ENCODE assay signal across 11 mouse cellular contexts in the genomic region with DNA sequence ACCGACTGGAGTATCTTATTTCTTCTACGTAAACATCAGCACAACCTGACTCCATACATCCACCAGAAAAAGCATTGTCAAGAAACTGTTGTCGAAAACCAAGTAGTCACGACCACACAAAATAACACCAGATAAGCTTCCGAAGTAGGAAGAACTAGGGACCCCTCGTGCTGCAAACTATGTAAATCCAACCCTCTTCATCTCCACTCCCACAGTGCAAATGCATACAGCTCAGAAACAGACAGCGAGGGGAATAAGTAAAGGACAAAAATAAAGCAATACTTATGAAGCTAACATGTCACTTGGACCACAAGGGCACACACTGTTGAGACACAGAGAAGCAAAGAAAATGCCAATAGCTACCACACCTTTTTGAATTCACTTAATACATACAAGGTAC. TPM values are rescaled to one million over a fixed set of nuclear protein-coding genes. Genes with fewer than 3 reads are reported as not detected.
A peak's percentile ranks its signal among the peaks of the same experiment; 100 is the strongest.
DNase-seq lines count a peak whose midpoint lies in the region; ATAC-seq and TF ChIP-seq lines count a peak whose summit lies in the region.
"Had no signal": no experiment of that assay in that cellular context is flagged by ENCODE, and none has a peak within 500 bp of the region (broad histone marks: within the 10 kb centered on the region; RNA-seq: fewer than 3 reads in every experiment).

No protein-coding gene starts in this region.

- H3K9ac ChIP-seq in forebrain, embryonic 11.5 days (ENCODE audit: low read length), result no peak overlapping the region
- H3K9ac ChIP-seq in lung, embryonic 14.5 days, result 0 out of 2 replicates have a peak overlapping the region, but pooled peaks have one; percentile 2
- H3K9ac ChIP-seq in intestine, embryonic 15.5 days, result no peak overlapping the region
- no peak overlapping the region for H3K9ac ChIP-seq in stomach, embryonic 15.5 days

- H3K4me3 ChIP-seq in forebrain, embryonic 11.5 days (ENCODE audit: low read depth, low read length), result 0 out of 2 replicates have a peak overlapping the region, but pooled peaks have one; percentile 9
- no peak overlapping the region; the same call in 1 of the 2 replicates for H3K4me3 ChIP-seq in forebrain, embryonic 10.5 days
- peak overlapping the region; percentile 4; the same call in 1 of the 2 replicates for H3K4me3 ChIP-seq in lung, embryonic 14.5 days (ENCODE audit: low read depth, low read length)
- peak overlapping the region; percentile 17 for H3K4me3 ChIP-seq in intestine, embryonic 15.5 days (replicated peaks)
- H3K4me3 ChIP-seq in stomach, embryonic 15.5 days (replicated peaks), result peak overlapping the region; percentile 26

- peak overlapping the region; percentile 16; the same call in 1 of the 2 replicates for H3K4me2 ChIP-seq in forebrain, embryonic 11.5 days (ENCODE audit: low read depth, low read length, severe bottlenecking)
- peak overlapping the region; percentile 83 for H3K4me2 ChIP-seq in lung, embryonic 14.5 days
- H3K4me2 ChIP-seq in intestine, embryonic 15.5 days (replicated peaks), result peak overlapping the region; percentile 77
- H3K4me2 ChIP-seq in stomach, embryonic 15.5 days, result peak overlapping the region; percentile 71

- H3K9me3 ChIP-seq in forebrain, embryonic 11.5 days (ENCODE audit: control insufficient read depth, low read length), result no peaks in the 10 kb centered on the region
- H3K9me3 ChIP-seq in forebrain, embryonic 10.5 days, result no peaks in the 10 kb centered on the region
- no peaks in the 10 kb centered on the region for H3K9me3 ChIP-seq in lung, embryonic 14.5 days (ENCODE audit: low read depth, low read length)
- H3K9me3 ChIP-seq in intestine, embryonic 15.5 days, result no peaks in the 10 kb centered on the region
- no peaks in the 10 kb centered on the region for H3K9me3 ChIP-seq in stomach, embryonic 15.5 days

- no peak for ATAC-seq in forebrain, embryonic 11.5 days (replicated peaks; ENCODE audit: low FRiP score)
- no peak for ATAC-seq in lung, embryonic 14.5 days (ENCODE audit: insufficient read depth)
- ATAC-seq in intestine, embryonic 15.5 days, result no peak
- ATAC-seq in stomach, embryonic 15.5 days (ENCODE audit: insufficient read depth, low FRiP score, low read depth), result no peak
- ATAC-seq: Patski had no signal

- TF ChIP-seq CTCF in lung, embryonic 14.5 days (IDR thresholded peaks at IDR 0.05; ENCODE audit: low read depth), result no peak

- DNase-seq in forebrain, embryonic 11.5 days (ENCODE audit: low spot score), result no peak
- DNase-seq in forebrain, embryonic 10.5 days (ENCODE audit: extremely low spot score, low spot score), result no peak
- no peak for DNase-seq in lung, embryonic 14.5 days
- no peak for DNase-seq in lung, postnatal 14 days
- no peak for DNase-seq in retina, embryonic 14.5 days (ENCODE audit: low spot score)
- no peak for DNase-seq in cerebellum, adult 8-10 months
- DNase-seq: heart, postnatal 4 days; lung, postnatal 4 days had no signal

- H3K27me3 ChIP-seq in forebrain, embryonic 11.5 days (ENCODE audit: control insufficient read depth, insufficient read depth, low read length), result peaks cover 2% of the 10 kb centered on the region; the same call in 1 of the 2 replicates
- peaks cover 58% of the 10 kb centered on the region for H3K27me3 ChIP-seq in forebrain, embryonic 10.5 days (ENCODE audit: poor library complexity, severe bottlenecking)
- H3K27me3 ChIP-seq in lung, embryonic 14.5 days (ENCODE audit: insufficient read depth, low read length), result no peaks in the 10 kb centered on the region
- H3K27me3 ChIP-seq in intestine, embryonic 15.5 days (replicated peaks), result no peaks in the 10 kb centered on the region; the same call in 1 of the 2 replicates
- H3K27me3 ChIP-seq in stomach, embryonic 15.5 days (replicated peaks), result no peaks in the 10 kb centered on the region
- H3K27me3 ChIP-seq: Patski had no signal

- H3K4me1 ChIP-seq in forebrain, embryonic 11.5 days (replicated peaks; ENCODE audit: control insufficient read depth, insufficient read depth, low read length), result peaks cover 16% of the 10 kb centered on the region
- peaks cover 84% of the 10 kb centered on the region for H3K4me1 ChIP-seq in forebrain, embryonic 10.5 days
- peaks cover 7% of the 10 kb centered on the region; the same call in 1 of the 2 replicates for H3K4me1 ChIP-seq in lung, embryonic 14.5 days (ENCODE audit: insufficient read depth)
- H3K4me1 ChIP-seq in intestine, embryonic 15.5 days (replicated peaks), result 0 out of 2 replicates have a peak, but pooled peaks cover 4% of the 10 kb centered on the region
- H3K4me1 ChIP-seq in stomach, embryonic 15.5 days, result 0 out of 2 replicates have a peak, but pooled peaks cover 18% of the 10 kb centered on the region

- H3K36me3 ChIP-seq in forebrain, embryonic 11.5 days (ENCODE audit: control insufficient read depth, insufficient read depth, low read length), result no peaks in the 10 kb centered on the region
- peaks cover 37% of the 10 kb centered on the region for H3K36me3 ChIP-seq in forebrain, embryonic 10.5 days (replicated peaks)
- peaks cover 26% of the 10 kb centered on the region for H3K36me3 ChIP-seq in lung, embryonic 14.5 days (ENCODE audit: insufficient read depth)
- H3K36me3 ChIP-seq in intestine, embryonic 15.5 days, result no peaks in the 10 kb centered on the region
- H3K36me3 ChIP-seq in stomach, embryonic 15.5 days, result 0 out of 2 replicates have a peak, but pooled peaks cover 4% of the 10 kb centered on the region

- H3K27ac ChIP-seq in forebrain, embryonic 11.5 days (ENCODE audit: low read depth, low read length), result no peak overlapping the region
- H3K27ac ChIP-seq in forebrain, embryonic 10.5 days, result no peak overlapping the region
- H3K27ac ChIP-seq in lung, embryonic 14.5 days (ENCODE audit: low read depth), result no peak overlapping the region
- no peak overlapping the region for H3K27ac ChIP-seq in intestine, embryonic 15.5 days
- H3K27ac ChIP-seq in stomach, embryonic 15.5 days, result peak overlapping the region; percentile 9; the same call in 1 of the 2 replicates

- 83% methylated on average over 7 of the region's 7 CpGs for WGBS in forebrain, embryonic 11.5 days
- WGBS in forebrain, embryonic 10.5 days, result 87% methylated on average over 7 of the region's 7 CpGs
- 59% methylated on average over 7 of the region's 7 CpGs for WGBS in lung, embryonic 14.5 days
- 44% methylated on average over 7 of the region's 7 CpGs for WGBS in intestine, embryonic 15.5 days
- 37% methylated on average over 7 of the region's 7 CpGs for WGBS in stomach, embryonic 15.5 days

RNA-seq across cellular contexts. Expression of a gene that starts 8.8 kb away (rescaled TPM):
- polyA plus RNA-seq in forebrain, embryonic 11.5 days (2014; fragmentation: Nextera tagmentation; extraction: Ambion mirVana), result 75.4 and 77.2 TPM in 2 replicates
- polyA plus RNA-seq in forebrain, embryonic 10.5 days (2016; fragmentation: Nextera tagmentation; extraction: Ambion mirVana), result 32.5 TPM in 2 replicates
- 31.4 and 33.1 TPM in 2 replicates for polyA plus RNA-seq in lung, embryonic 14.5 days (2014; fragmentation: Nextera tagmentation; extraction: Ambion mirVana)
- polyA plus RNA-seq in intestine, embryonic 15.5 days (2015; fragmentation: Nextera tagmentation; extraction: Ambion mirVana), result 39.9 and 41.5 TPM in 2 replicates
- polyA plus RNA-seq in stomach, embryonic 15.5 days (2015; fragmentation: Nextera tagmentation; extraction: Ambion mirVana), result 53.0 and 57.8 TPM in 2 replicates

Comparison
In these comparisons a context has a peak if more than half of its experiments do, and no peak if none do; other contexts are left out.
1. H3K4me2 ChIP-seq: peak in every context shown above with its lines; median percentile 83 in lung, embryonic 14.5 days; 77 in intestine, embryonic 15.5 days; 71 in stomach, embryonic 15.5 days; 16 in forebrain, embryonic 11.5 days.